Mouse (Mus musculus) testis, adult 2 months (tissue): ENCODE measurements at regions not wholly inside any gene's neighbourhood (a gene's known extent, or its start where the extent isn't known, plus 50 kb on each side); places are given as distances from the start of the nearest gene placed in this dataset.

ENCODE experiments used
- CTCF ChIP-seq: fragments of 200-500 bp; IDR thresholded peaks from 2 replicates; pipeline ENCODE4 v1.5.1; 2012; ENCODE audit warnings: low read depth, mild to moderate bottlenecking, inconsistent platforms, low read length, moderate library complexity; ENCODE audit not compliant: control insufficient read depth, insufficient read depth, insufficient replicate concordance
- POLR2A ChIP-seq: fragments of 200-500 bp; IDR thresholded peaks from 2 replicates; pipeline ENCODE4 v1.6.1; 2012; ENCODE audit warnings: low read depth, mild to moderate bottlenecking, inconsistent platforms, low read length, moderate library complexity; ENCODE audit not compliant: control insufficient read depth

DNA sequence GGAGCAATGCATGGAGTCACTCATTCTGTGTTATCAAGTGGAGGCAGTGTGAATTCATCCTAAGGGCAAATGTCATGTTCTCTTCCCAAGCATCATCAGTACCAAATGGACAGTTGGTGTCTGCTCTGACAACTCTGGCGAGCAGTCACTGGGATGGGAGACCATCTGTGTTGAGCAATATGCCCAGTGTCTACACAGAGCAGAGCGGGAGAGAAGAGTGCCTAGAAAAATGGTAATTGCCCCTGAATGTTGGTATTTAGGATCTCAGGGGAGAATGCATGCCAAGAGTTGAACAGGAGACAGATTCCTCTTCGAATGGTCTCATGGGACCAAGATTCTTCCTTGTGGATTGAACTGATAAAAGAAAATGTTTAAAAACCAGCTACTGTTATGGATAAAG is 454.0 kb downstream of the Ets1 start:
- TF ChIP-seq POLR2A (no peak), CTCF (no peak)
